In the genomic region with DNA sequence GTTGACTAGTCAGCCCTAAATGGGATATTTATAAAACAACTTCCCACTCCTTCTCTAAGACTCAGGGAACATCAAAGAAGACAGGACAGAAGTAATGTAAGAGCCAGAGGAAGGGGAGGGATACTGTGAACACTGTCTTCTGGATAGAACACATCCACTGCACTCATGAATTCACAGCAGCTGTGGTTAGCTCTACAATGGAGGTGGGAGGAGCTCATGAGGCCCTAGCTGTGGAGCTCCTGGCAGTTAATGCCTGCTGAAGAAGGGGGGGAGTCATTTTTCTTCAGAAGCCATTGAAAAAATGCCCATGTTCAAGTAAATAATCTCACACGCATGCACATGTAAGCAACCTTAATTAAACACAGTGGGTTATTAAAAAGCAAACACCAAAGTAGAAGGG, we compare ENCODE assay signal across 21 mouse cellular contexts. TPM values are rescaled to one million over a fixed set of nuclear protein-coding genes. Genes with fewer than 3 reads are reported as not detected.
"Had no signal": no experiment of that assay in that cellular context is flagged by ENCODE, and none has a peak within 500 bp of the region (broad histone marks: within the 10 kb centered on the region; RNA-seq: fewer than 3 reads in every experiment).

No protein-coding gene starts in this region.

- H3K4me3 ChIP-seq: kidney, embryonic 15.5 days; limb, embryonic 10.5 days; liver, embryonic 15.5 days; megakaryocyte, embryonic 14.5 days; midbrain, embryonic 12.5 days; stomach, embryonic 15.5 days had no signal

- H3K9ac ChIP-seq: kidney, embryonic 15.5 days; liver, embryonic 15.5 days; midbrain, embryonic 12.5 days; stomach, embryonic 15.5 days had no signal

- H3K27ac ChIP-seq: kidney, embryonic 15.5 days; limb, embryonic 10.5 days; liver, embryonic 15.5 days; macrophage; midbrain, embryonic 12.5 days; stomach, embryonic 15.5 days had no signal

- H3K36me3 ChIP-seq: kidney, embryonic 15.5 days; limb, embryonic 10.5 days; liver, embryonic 15.5 days; midbrain, embryonic 12.5 days; stomach, embryonic 15.5 days had no signal

- ATAC-seq: intestine, embryonic 16.5 days had no signal

- H3K4me2 ChIP-seq: kidney, embryonic 15.5 days; liver, embryonic 11.5 days; liver, embryonic 15.5 days; midbrain, embryonic 12.5 days; stomach, embryonic 15.5 days had no signal

- H3K4me1 ChIP-seq: kidney, embryonic 15.5 days; limb, embryonic 10.5 days; liver, embryonic 15.5 days had no signal

- DNase-seq: kidney, adult 2 months; kidney, postnatal 14 days; lung, adult 2 months; lung, postnatal 14 days; right cerebral cortex, postnatal 4 days; thymus, adult 2 months; thymus, postnatal 25 days had no signal

- H3K9me3 ChIP-seq: kidney, embryonic 15.5 days; limb, embryonic 10.5 days; liver, embryonic 15.5 days; midbrain, embryonic 12.5 days; stomach, embryonic 15.5 days had no signal

- H3K27me3 ChIP-seq: kidney, embryonic 15.5 days; liver, embryonic 15.5 days; megakaryocyte, embryonic 14.5 days; midbrain, embryonic 12.5 days; stomach, embryonic 15.5 days had no signal

RNA-seq across cellular contexts. Expression of gene Gm28047, which starts 47.9 kb away (rescaled TPM):
- polyA plus RNA-seq: intestine, embryonic 16.5 days; kidney, adult 2 months; kidney, embryonic 15.5 days; large intestine, adult 2 months; limb, embryonic 14.5 days; liver, embryonic 11.5 days; liver, embryonic 15.5 days; midbrain, embryonic 12.5 days; midbrain, postnatal 0 days; neural tube, embryonic 14.5 days; spleen, adult 2 months; stomach, embryonic 15.5 days; thymus, adult 2 months had no signal
